Mouse (Mus musculus): ENCODE data around the gene Med15.
"Not testable (repeated sequence)": the region's sequence is repeated elsewhere in the genome, so short reads cannot be mapped to it uniquely, and the experiment has no call there.

The Med15 gene

DNA sequence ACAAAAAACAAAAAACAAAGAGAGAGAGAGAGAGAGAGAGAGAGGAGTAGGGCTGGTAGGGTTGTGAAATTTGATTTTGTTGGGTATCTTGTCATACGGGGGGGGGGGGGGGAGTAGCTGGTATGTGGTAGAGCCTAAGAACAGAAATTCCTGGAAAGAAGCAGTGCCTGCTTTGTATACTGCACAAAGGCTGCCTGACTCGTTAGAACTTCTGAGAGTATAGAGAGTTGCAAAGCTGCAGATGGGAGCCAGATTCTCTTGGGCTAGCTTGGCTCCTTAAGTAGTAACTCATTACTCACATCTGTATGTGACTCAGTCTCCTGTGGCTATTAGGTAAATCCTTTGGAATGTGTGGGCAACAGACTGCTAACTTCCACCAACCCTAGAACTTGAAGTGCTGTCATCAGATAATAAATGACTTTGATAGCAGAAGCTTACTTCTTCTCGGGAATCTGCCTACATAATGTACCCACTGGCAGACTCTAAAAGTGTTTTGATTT is at the start of gene Med15:
Gene Med15, minus strand, starts transcription at position 51 of the 500 bp plus-strand sequence.
- DNase-seq (ENCODE audit: inconsistent age in 2 of 2, low spot score in 1 of 2), result no peak

DNA sequence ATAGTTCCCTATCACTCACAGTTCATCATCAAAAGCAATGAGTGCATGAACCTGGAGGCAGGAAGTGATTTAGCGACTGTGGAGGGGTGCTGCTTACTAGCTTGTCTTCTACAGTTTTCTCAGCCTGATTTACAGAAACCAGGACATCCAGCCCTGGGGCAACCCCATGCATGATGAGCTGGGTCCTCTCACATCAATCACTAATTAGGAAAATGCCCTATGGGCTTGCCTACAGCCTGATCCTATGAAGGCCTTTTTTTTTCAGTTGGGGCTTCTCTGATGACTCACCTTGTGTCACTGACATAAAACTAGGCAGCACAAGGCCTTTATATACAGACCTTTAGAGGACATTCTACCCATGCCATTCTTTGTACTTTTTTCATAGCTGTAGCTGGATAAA is 47.0 kb upstream of the Med15 start:
- DNase-seq (ENCODE audit: inconsistent age in 2 of 2, low spot score in 1 of 2), result peak in 1 of 2 experiments; percentile 56

DNA sequence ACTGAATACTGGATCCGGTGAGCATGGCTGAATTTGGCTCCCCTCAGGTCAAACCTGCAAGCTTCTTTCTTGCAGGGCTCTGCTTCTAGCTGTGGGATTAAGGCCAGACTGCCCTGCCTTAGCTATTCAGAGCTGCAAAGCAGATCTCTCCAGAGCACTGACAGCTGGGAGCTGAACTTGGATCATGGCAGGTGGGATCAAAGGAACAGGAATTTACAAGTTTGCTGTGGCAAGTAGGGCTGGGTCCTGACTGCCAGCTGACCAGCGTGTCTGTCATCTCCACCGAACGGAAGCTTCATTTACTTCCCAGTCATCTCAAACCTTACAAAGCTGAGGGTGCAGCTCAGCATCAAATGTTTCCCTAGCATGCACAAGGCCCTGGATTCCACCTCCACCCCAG is 45.5 kb upstream of the Med15 start:
- no peak for DNase-seq (ENCODE audit: inconsistent age in 2 of 2, low spot score in 1 of 2)

DNA sequence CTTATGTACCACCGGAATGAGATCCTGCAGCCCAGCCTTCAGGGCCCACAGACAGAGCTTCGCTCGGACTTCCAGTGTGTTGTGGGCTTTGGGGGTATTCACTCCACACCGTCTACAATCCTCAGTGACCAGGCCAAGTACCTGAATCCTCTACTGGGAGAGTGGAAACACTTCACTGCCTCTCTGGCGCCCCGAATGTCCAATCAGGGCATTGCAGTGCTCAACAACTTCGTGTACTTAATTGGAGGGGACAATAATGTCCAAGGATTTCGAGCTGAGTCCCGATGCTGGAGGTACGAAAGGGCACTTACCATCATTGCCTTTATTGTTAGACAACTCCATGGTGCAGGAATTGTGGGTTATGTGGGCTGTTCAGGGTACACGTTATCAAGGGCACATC is 44.1 kb upstream of the Med15 start:
- DNase-seq (ENCODE audit: inconsistent age in 2 of 2, low spot score in 1 of 2), result peak in 1 of 2 experiments; percentile 70

DNA sequence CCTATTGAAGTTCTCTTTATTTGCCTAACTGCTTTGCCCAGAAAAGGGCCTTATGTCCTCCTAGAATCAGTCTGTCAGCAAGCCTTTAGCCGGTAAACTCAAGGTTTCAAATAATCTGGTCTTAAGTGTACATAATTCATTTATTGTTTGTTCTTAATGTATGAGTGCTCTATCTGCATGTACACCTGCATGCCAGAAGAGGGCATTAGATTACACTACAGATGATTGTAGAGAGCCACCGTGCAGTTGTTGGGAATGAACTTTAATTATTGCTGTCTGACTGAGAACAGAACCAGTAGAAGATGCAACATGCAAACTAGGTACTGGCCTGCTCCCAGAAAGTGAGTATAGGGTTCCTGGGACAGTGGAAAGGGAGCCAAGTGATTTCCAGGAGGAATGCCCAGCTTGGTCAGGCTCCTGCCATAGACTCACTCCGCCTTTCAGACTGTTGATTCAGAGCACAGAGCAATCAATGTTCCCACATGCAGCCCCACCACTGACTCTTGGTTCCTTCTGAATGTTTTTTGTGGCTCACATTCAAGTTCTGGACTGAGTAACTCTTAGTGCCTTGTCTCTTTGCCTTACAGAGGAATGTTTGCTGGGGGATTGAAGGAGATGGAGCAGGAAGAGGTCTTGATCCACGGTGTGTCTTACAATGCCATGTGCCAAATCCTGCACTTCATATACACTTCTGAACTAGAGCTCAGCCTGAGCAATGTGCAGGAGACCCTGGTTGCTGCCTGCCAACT is 38.6 kb upstream of the Med15 start:
- peak; percentile 18 to 60 for DNase-seq (ENCODE audit: inconsistent age in 2 of 2, low spot score in 1 of 2)

DNA sequence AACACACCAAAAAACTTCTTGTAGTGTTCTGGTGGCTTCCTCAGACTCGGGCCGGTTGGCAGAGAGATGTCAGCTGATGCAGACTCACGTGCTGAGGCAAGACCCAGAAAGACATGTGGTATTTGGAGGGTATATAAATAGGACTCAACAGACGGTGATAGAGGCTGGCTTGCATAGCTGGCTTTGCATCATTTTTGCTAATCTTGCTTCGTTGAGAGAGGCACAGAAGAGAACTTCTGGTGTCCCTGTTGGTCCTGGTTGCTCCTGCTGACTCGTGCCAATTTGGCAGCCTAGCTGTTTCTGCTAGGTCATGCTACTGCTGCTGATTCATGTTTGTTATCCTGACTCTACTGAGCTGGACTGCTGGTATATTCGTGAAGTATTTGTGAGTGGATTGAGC is 36.1 kb upstream of the Med15 start:
- peak; percentile 66 to 80 for DNase-seq (ENCODE audit: inconsistent age in 2 of 2, low spot score in 1 of 2)

DNA sequence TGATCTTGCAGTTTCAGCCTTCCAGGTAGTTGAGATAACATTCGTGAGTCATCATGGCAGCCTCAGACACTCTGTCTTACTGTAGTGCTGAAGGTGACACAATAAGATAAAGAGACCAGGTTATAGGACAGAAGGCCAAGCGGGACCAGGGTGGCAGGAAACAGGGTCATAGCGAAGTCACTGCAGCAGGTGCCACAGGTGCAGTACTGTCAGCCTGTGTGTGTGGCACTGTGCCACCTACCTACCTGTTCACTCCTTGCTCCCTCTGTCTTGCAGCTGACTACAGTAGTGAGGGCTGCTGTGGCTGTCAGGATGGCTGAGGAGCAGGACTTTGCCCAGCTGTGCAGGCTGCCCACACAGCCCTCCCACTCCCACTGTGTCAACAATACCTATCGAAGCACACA is 31.4 kb upstream of the Med15 start:
- DNase-seq (ENCODE audit: inconsistent age in 2 of 2, low spot score in 1 of 2), result no peak

DNA sequence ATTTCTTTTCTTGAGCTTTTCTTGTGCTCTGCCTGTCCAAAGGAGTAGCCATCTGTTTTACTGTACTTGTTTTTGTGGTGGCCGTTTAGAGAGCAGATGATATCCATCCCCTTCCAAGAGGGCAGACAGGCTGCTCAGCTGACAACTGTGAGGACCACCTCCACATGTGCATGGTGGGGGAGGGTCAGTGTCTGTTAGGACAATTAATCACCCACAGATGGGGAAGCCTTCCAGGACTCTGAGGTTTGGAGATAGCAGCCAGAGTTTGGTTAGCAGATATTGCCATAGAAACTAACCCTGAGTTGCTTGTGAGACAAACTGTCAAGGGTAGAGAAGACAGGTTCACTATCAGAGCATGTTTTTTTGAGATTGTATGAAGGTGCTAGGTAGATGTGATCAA is 28.4 kb upstream of the Med15 start:
- DNase-seq (ENCODE audit: inconsistent age in 2 of 2, low spot score in 1 of 2), result no peak

DNA sequence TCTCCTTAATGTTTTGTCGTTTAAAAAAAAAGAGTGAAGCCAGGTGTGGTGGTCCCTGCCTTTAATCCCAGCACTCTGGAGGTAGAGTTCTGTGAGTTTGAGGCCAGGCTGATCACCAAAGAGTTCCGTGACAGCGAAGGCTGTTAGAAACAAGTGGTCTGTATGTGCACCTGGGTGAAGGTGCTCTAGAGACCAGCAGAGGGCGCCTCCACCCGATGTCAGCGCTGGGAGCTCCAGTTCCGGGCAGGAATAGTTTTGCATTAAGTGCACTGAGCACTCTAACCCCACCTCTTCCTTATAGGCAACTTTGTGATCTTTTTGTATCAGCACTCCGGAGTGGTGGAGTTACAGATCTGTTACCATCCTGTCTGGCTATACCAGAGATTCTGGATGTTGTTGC is 28.0 kb upstream of the Med15 start:
- peak; percentile 34 to 67 for DNase-seq (ENCODE audit: inconsistent age in 2 of 2, low spot score in 1 of 2)

DNA sequence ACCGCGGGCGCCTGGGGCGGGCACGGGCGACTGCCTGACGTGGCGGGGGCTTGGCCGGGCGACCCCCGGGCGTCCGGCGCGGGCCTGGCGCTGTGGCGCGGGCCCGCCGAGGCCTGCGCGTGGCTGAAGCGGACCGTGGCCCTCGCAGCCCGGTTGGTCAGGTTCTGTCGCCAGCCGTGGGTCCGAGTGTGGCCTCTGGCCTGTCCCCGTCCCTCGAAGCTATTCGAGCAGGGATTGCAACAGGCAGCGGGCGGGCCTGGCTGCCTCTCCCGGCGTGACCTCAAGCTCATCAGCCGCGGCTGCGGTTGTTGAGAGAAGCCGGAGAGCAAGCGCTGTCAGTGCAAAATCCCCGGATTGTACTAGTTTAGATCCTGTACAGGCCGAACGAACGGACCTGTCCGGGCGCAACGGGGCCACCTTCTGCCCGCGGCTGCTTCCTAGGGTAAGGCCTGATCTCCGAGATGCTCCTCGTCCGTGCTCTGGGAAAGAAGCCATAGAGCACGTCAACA is 27.2 kb upstream of the Med15 start:
- DNase-seq (ENCODE audit: inconsistent age in 2 of 2, low spot score in 1 of 2), result peak; percentile 70 to 89

DNA sequence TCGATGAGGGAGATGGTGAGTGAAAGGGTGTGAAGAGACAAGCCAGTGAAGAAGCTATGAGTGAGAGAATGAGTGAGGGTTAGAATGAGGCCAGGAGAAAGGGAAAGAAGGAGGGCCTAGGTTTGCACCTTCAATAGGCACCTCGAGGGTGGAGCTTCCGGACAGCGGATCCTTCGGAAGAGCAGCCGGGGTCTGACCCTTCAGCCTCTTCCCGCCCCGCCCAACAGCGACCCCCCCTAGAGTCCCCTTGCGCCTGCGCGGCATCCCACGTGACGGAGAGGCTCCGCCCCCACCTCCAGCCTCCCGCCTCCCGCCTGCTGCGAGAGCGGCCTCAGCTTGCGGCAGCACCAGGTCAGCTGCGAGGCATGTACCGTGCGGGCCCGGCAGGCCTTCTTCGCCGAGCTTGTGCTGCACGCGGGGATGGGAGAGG is 26.7 kb upstream of the Med15 start, which contains the start of gene Klhl22:
Gene Klhl22, plus strand, starts transcription at position 275 of the 430 bp plus-strand sequence.
- peak; percentile 93 to 97 for DNase-seq (ENCODE audit: inconsistent age in 2 of 2, low spot score in 1 of 2)

DNA sequence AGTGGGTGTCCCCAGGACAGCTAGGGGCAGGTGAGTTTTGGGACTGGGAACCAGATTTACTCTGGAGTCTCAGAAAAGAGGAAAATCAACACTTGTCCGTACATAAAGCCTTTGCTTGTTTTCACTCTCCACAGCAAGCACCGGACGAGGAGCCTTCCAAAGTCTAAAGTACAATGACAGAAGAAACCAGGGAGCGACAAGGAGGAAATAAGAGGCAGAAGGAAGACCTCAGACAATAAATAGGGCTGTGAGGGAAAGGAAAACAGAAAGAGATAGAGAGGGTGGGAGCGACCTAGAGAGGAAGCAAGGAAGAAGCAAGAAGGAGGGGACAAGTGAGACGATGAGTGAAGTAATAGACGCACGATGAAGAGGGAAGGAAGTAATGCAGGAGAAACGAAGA is 26.2 kb upstream of the Med15 start:
- no peak for DNase-seq (ENCODE audit: inconsistent age in 2 of 2, low spot score in 1 of 2)

DNA sequence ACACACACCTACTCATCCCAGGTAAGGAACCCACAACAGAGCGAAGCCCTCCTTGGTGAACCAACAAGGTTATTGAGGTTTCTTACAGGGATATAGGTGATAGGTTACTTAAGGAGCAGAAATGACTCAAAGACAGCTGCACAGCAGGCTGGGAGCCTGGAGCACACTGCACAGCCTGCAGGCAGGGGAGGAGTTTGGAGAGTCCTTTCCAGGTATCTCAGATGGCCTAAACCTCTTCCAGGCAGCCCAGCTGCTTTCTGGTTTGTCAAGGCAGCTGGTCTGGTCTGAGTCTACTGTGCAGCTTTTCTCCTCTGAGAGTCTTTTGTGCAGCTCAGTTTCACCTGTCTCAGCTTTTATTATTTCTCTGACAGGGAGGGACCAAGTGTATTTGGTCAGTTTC is 25.1 kb upstream of the Med15 start:
- no peak for DNase-seq (ENCODE audit: inconsistent age in 2 of 2, low spot score in 1 of 2)

DNA sequence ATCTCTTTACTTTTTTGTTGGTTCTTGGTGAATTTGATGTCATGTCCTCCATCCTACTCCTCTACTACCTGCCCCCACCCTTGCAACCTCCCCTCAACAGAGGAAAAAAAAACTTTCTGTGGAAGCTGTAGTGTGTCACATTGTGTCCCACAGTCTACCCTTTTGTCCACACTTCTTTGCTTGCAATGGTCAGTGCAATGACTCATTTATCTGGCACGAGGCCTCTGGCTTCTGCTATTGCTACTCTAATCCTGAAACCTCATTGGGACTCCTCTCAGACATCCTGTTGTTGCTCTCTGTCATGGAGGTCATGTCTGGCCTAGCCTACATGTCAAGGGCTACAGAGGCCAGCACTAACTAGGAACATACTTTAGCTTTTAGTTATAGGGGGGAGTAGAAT is 21.0 kb upstream of the Med15 start:
- DNase-seq (ENCODE audit: inconsistent age in 2 of 2, low spot score in 1 of 2), result peak; percentile 45 to 71

DNA sequence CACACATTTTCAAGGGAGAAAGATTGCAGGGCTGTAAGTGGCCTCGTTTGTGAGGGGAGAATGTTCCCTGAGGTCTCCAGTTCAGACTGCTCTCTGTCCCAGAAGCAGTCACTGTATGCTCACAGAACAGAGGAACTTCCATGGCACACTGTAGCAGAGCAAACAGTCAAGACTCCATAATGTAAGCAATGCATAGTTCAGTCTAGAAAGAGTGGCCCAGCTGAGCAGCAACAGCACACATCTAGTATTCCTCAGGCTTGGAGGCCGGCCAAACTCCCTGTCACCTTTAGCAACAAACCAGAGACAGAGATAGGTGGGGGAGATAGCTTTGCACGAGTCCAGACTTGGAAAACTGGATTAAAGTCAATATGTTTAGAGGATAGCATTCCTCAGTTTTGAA is 20.3 kb upstream of the Med15 start:
- peak in 1 of 2 experiments; percentile 17 for DNase-seq (ENCODE audit: inconsistent age in 2 of 2, low spot score in 1 of 2)

DNA sequence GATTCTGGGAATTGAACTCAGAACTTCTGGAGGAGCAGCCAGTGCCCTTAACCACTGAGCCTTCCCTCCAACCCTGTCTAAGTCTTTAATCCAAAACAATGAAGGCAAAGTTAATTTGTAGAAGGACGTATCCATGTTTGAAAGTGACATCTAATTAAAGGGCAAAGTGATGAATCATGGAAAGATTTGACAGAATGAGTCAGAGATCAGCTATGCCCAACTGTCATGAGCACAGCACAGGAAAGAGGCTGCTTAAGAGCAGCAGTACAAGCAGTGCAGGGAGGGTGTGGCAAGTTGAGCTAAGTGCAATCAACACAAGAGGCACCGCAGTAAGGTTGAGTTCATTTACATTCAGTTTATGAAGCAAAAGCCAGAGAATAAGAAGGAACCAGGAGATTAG is 12.4 kb upstream of the Med15 start:
- no peak for DNase-seq (ENCODE audit: inconsistent age in 2 of 2, low spot score in 1 of 2)

DNA sequence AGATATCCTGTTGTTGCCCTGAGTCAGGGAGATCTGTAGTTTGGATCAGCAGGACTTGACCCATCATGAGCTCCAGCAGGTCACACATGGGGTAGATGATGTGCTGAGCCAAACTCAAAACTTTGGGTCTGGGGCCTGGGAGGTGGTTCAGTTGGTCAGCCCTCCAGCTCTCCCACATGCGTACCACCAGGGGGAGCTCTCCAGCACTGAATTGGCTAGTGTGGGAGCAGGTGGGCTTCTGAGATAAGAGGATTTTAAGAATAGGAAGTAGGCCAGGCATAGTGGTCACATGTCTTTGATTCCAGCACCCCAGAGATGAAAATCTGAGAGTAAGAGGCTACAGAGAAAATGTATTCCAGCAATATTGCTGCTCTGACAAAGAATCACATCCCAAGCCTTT is 11.8 kb upstream of the Med15 start:
- DNase-seq (ENCODE audit: inconsistent age in 2 of 2, low spot score in 1 of 2), result peak in 1 of 2 experiments; percentile 55

DNA sequence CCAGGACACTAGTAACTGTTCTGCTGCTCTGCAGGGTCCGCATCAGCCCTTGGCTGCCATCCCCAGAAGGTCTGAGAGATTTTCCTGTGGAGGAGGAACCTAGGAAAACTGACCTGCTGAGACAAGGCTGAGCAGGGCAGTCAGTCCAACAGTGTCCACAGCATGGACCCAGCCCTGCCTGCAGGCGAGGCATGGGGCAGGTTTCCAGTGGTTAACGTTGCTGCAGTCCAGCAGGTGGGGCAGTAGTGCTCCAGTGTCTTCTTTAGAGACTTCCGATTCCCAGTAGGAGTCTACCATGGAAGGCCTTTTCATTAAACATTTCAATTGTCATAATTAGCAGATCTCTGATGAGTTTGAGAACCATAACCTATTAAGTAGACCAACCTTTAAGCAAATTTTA is 10.6 kb upstream of the Med15 start:
- DNase-seq (ENCODE audit: inconsistent age in 2 of 2, low spot score in 1 of 2), result no peak

DNA sequence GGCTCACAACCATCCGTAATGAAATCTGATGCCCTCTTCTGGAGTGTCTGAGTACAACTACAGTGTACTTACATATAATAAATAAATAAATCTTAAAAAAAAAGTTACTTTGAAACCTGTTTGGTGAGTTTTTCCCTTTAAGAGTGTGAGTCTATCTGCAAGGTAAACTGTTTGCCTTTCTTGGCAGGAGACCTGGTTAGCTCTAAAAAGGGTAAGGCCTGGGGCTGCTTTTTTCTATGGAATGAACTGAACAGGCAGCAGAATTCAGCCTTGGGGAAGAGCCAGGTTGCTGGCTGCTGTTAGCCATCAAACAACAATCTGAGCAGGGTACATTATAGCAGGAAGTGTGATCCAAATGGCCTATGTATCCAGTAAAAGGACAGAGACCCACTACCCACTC is 10.1 kb upstream of the Med15 start:
- no peak for DNase-seq (ENCODE audit: inconsistent age in 2 of 2, low spot score in 1 of 2)

DNA sequence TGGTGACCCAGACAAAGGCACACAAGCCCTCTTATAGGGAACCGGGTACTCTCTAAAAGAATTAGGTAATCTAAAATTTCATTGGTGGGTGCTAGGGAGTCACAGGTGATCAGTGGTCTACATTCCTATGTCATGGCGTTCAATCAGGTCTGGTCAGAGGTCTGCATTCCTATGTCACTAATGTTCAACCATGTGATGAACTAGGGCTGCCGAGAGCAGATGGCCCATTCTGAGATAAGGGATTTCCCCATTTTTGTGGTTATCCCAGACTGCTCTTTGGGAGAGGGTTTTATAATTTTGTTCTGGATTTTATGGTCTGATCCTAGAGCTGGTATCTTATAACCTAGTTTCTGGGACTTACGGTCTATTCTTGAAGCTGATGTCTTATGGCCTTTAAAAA is 7.4 kb upstream of the Med15 start:
- no peak for DNase-seq (ENCODE audit: inconsistent age in 2 of 2, low spot score in 1 of 2)

DNA sequence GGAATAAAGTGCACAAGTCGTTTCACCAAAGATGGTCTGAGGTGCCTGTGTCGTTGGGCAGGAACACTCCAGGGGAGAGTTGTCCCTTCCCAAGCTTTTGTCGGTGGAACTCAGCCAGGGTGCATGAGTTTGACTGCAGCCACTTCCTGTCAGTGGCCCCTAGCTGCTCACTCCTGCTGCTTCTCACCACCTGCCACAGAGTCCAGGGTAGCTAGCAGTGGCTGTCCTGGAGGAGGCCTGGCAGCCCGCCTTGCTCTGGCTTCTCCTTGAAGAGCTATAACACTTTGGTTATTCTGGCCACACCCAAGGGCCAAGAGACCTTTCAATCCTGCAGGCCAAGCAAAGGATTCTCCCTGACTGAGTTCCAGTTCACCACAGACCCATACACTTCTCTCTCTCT is 3.5 kb upstream of the Med15 start:
- no peak for DNase-seq (ENCODE audit: inconsistent age in 2 of 2, low spot score in 1 of 2)

DNA sequence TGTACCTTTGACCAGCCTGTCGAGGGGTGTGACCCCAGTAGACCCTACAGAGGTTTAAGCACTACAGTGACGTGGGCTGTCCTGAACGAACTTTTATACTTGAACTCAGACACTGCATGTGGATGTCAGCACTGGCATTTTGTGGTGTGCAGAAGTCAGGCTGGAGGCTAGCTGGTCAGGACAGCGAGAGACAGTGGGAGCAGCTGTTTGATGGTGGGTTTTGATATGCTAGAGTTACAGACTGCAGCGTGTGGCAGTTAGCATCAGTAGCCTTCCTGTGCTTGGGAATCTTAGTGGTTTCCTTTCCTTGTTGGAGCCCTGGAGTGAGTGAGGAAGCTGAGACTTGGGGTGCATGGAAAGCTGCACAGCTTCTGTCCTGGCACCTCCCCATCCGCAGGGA is 2.2 kb upstream of the Med15 start:
- not testable (repeated sequence) for DNase-seq (ENCODE audit: inconsistent age in 2 of 2, low spot score in 1 of 2)

DNA sequence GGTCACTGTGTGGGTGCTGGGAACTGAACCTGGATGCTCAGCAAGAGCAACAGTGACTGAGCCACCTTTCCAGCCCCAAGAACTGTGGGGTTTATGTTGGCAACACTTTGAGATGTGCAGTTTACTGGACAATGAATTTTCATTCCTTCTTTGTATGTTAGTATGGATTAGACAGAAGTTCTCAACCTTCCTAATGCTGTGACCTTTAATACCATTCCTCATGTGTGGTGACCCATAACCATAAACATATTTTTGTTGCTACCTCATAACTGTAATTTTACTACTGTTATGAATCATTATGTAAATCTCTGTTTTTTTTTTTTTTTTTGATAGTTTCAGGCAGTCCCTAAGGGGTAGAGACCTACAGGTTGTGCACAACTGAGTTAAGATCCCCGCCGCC is 955 bp upstream of the Med15 start:
- DNase-seq (ENCODE audit: inconsistent age in 2 of 2, low spot score in 1 of 2), result no peak
